ENCODE assay signal across 14 mouse cellular contexts in genomic region chrX:150960702-150961101, GRCm38 (mm10). TPM values are rescaled to one million over a fixed set of nuclear protein-coding genes. Genes with fewer than 3 reads are reported as not detected.
DNase-seq lines count a peak whose midpoint lies in the region; ATAC-seq and TF ChIP-seq lines count a peak whose summit lies in the region.
"Had no signal": no experiment of that assay in that cellular context is flagged by ENCODE, and none has a peak within 500 bp of the region (broad histone marks: within the 10 kb centered on the region; RNA-seq: fewer than 3 reads in every experiment).

No protein-coding gene starts in this region.

- TF ChIP-seq POLR2A in heart, adult 2 months (IDR thresholded peaks at IDR 0.05; ENCODE audit: insufficient read depth, low read depth, low read length), result no peak
- no peak for TF ChIP-seq POLR2A in MEL (IDR thresholded peaks at IDR 0.05; ENCODE audit: control insufficient read depth in 1 of 2, insufficient read depth in 1 of 2, low read depth in 1 of 2, low read length in 2 of 2, poor library complexity in 1 of 2)

- no peaks in the 10 kb centered on the region; the same call in 1 of the 2 replicates for H3K4me1 ChIP-seq in heart, adult 2 months (ENCODE audit: control insufficient read depth, insufficient read depth, low read length)
- H3K4me1 ChIP-seq in MEL (ENCODE audit: control insufficient read depth in 1 of 2, insufficient read depth in 2 of 2, low read length in 2 of 2), result no peaks in the 10 kb centered on the region
- H3K4me1 ChIP-seq: embryonic facial prominence, embryonic 13.5 days; hindbrain, embryonic 13.5 days had no signal

- H3K9ac ChIP-seq in heart, adult 2 months (ENCODE audit: low read depth, low read length), result no peak overlapping the region
- H3K9ac ChIP-seq in MEL (ENCODE audit: control insufficient read depth, low read depth, low read length, poor library complexity, severe bottlenecking), result no peak overlapping the region
- H3K9ac ChIP-seq: embryonic facial prominence, embryonic 13.5 days; hindbrain, embryonic 13.5 days had no signal

- no peaks in the 10 kb centered on the region for H3K36me3 ChIP-seq in heart, adult 2 months (ENCODE audit: control insufficient read depth, insufficient read depth, low read length)
- H3K36me3 ChIP-seq in MEL (ENCODE audit: control insufficient read depth in 1 of 2, insufficient read depth in 2 of 2, low read length in 2 of 2), result no peaks in the 10 kb centered on the region
- H3K36me3 ChIP-seq: embryonic facial prominence, embryonic 13.5 days; G1E; hindbrain, embryonic 13.5 days had no signal

- no peak overlapping the region for H3K27ac ChIP-seq in heart, adult 2 months
- H3K27ac ChIP-seq in MEL (ENCODE audit: control insufficient read depth, low read depth, low read length), result no peak overlapping the region
- H3K27ac ChIP-seq: embryonic facial prominence, embryonic 13.5 days; hindbrain, embryonic 13.5 days had no signal

- 43% methylated on average over 5 of the region's 5 CpGs for WGBS in heart, adult 2 months

- ATAC-seq in megakaryocyte progenitor cell, adult 5-6 weeks (replicated peaks; ENCODE audit: poor library complexity), result peak; percentile 56

- no peak for TF ChIP-seq EP300 in heart, adult 2 months (IDR thresholded peaks at IDR 0.05; ENCODE audit: insufficient read depth, low read depth, low read length)
- no peak for TF ChIP-seq EP300 in MEL (IDR thresholded peaks at IDR 0.05; ENCODE audit: low read depth in 1 of 2, low read length in 2 of 2)

- H3K79me2 ChIP-seq in heart, adult 2 months (replicated peaks; ENCODE audit: control insufficient read depth, insufficient read depth, low read length), result no peaks in the 10 kb centered on the region
- no peaks in the 10 kb centered on the region for H3K79me2 ChIP-seq in MEL (ENCODE audit: control insufficient read depth, insufficient read depth, low read length, poor library complexity)

- DNase-seq in heart, adult 2 months, result no peak
- no peak for DNase-seq in heart, adult 18-20 months
- peak; percentile 2 for DNase-seq in lung, postnatal 36 days
- no peak for DNase-seq in lung, postnatal 25 days (ENCODE audit: low spot score)
- DNase-seq in MEL (ENCODE audit: low read depth, low spot score), result peak; percentile 34
- DNase-seq in cerebellum, adult 18-20 months, result no peak
- DNase-seq in spleen, adult 18-20 months, result no peak
- DNase-seq: adrenal gland, adult 2 months; lung, adult 18-20 months; thymus, postnatal 25 days had no signal

- H3K4me3 ChIP-seq in heart, adult 2 months, result no peak overlapping the region
- no peak overlapping the region for H3K4me3 ChIP-seq in MEL (ENCODE audit: control insufficient read depth in 1 of 2, insufficient read depth in 1 of 2, low read depth in 2 of 2, low read length in 2 of 2)
- H3K4me3 ChIP-seq: embryonic facial prominence, embryonic 13.5 days; hindbrain, embryonic 13.5 days had no signal

- H3K27me3 ChIP-seq in heart, adult 2 months (ENCODE audit: control insufficient read depth, insufficient read depth, low read length), result no peaks in the 10 kb centered on the region
- no peaks in the 10 kb centered on the region for H3K27me3 ChIP-seq in MEL (ENCODE audit: control insufficient read depth in 1 of 2, insufficient read depth in 2 of 2, low read length in 2 of 2)
- H3K27me3 ChIP-seq: embryonic facial prominence, embryonic 13.5 days; hindbrain, embryonic 13.5 days had no signal

- peak; percentile 52 for TF ChIP-seq CTCF in heart, adult 2 months (IDR thresholded peaks at IDR 0.05)
- peak; percentile 29 to 47 (median 42); a peak in 5 of 6 replicates for TF ChIP-seq CTCF in MEL (IDR thresholded peaks at IDR 0.05 in 2 of 3, conservative IDR thresholded peaks at IDR 0.05 in 1 of 3; ENCODE audit: control insufficient read depth in 1 of 3, insufficient read depth in 1 of 3, low read depth in 2 of 3, low read length in 3 of 3, poor library complexity in 1 of 3, severe bottlenecking in 1 of 3)

- intact Hi-C loops in heart, adult 2 months (cut with DNase I), result no loop called here

- peak; percentile 15 for TF ChIP-seq RAD21 in MEL (IDR thresholded peaks at IDR 0.05; ENCODE audit: low read depth, low read length)

- H3K9me3 ChIP-seq in MEL (replicated peaks; ENCODE audit: insufficient read depth, low read length), result no peaks in the 10 kb centered on the region
- H3K9me3 ChIP-seq: embryonic facial prominence, embryonic 13.5 days; G1E; hindbrain, embryonic 13.5 days had no signal

TF ChIP-seq in MEL, 35 proteins besides CTCF, POLR2A, EP300 and RAD21:
- TF ChIP-seq USF2 (IDR thresholded peaks at IDR 0.05; ENCODE audit: borderline replicate concordance in 1 of 2, insufficient read depth in 1 of 2, low read depth in 1 of 2, low read length in 2 of 2) (no peak), HCFC1 (IDR thresholded peaks at IDR 0.05; ENCODE audit: low read depth, low read length) (no peak), SMC3 (IDR thresholded peaks at IDR 0.05; ENCODE audit: low read depth, low read length) (peak; percentile 45)
TF ChIP-seq in MEL: peak in this region for 1.

RNA-seq across cellular contexts. Expression of gene Gnl3l, which starts 56.4 kb away (rescaled TPM):
- 10 to 100 TPM; 36.8 to 38.9 TPM for total RNA-seq in heart, adult 2 months (2021)
- polyA plus RNA-seq in heart, adult 2 months (2012; rRNA removed), result 10.8 and 17.1 TPM in 2 replicates
- 10 to 100 TPM; 32.9 TPM for total RNA-seq in heart, adult 18-20 months (2021)
- 61.0 and 61.9 TPM in 2 replicates for total RNA-seq in MEL (2012; rRNA removed)
- polyA plus RNA-seq in MEL (2012; ENCODE audit: insufficient read depth in 1 of 2, insufficient read length in 2 of 2, low read depth in 1 of 2, low replicate concordance in 2 of 2, missing spikeins in 1 of 2), result 10 to 100 TPM; 44.3 to 49.6 TPM
- 29.2 and 36.1 TPM in 2 replicates for total RNA-seq in megakaryocyte progenitor cell, adult 5-6 weeks (2015)
- 42.4 and 51.0 TPM in 2 replicates for total RNA-seq in megakaryocyte progenitor cell, adult 5-6 weeks (2017)

Comparison
In these comparisons a context has a peak if more than half of its experiments do, and no peak if none do; other contexts are left out.
1. DNase-seq: peak in lung, postnatal 36 days (single experiment) and MEL (single experiment); none in heart, adult 2 months (0 of 2), heart, adult 18-20 months (0 of 2), lung, postnatal 25 days (single experiment), cerebellum, adult 18-20 months (0 of 2) and spleen, adult 18-20 months (0 of 2).